Mouse (Mus musculus) intestine, embryonic 16.5 days (tissue): ENCODE data around the gene Lpar2. TPM values are rescaled to one million over a fixed set of nuclear protein-coding genes. Genes with fewer than 3 reads are reported as not detected.

ENCODE experiments used
- ATAC-seq: fragments of 200-750 bp; cut with Nextera tagmentation; 2 replicates; pipeline ENCODE4 v1.8.0; 2017; ENCODE audit warnings: moderate TSS enrichment, moderate library complexity
- H3K27ac ChIP-seq: fragments of 300-500 bp; sonication (generic); 2 replicates; pipeline ENCODE4 v1.5.1; 2014; ENCODE audit warnings: mild to moderate bottlenecking, low read length
- H3K27me3 ChIP-seq: fragments of 300-500 bp; sonication (generic); replicated peaks from 2 replicates; pipeline ENCODE4 v1.6.1; 2014; ENCODE audit warnings: low read length, control low read depth, mixed read lengths; ENCODE audit not compliant: control insufficient read depth, insufficient read depth
- H3K36me3 ChIP-seq: fragments of 300-500 bp; sonication (generic); 2 replicates; pipeline ENCODE4 v1.6.1; 2014; ENCODE audit warnings: low read length, control low read depth; ENCODE audit not compliant: control insufficient read depth, insufficient read depth
- H3K4me1 ChIP-seq: fragments of 300-500 bp; sonication (generic); 2 replicates; pipeline ENCODE4 v1.6.1; 2014; ENCODE audit warnings: low read length, control low read depth, mixed read lengths; ENCODE audit not compliant: control insufficient read depth, insufficient read depth
- H3K4me2 ChIP-seq: fragments of 300-500 bp; sonication (generic); 2 replicates; pipeline ENCODE4 v1.6.1; 2014; ENCODE audit warnings: low read depth, low read length, control low read depth
- H3K4me3 ChIP-seq: fragments of 300-500 bp; sonication (generic); 2 replicates; pipeline ENCODE4 v1.5.1; 2014; ENCODE audit warnings: mild to moderate bottlenecking, low read length
- H3K9ac ChIP-seq: fragments of 300-500 bp; sonication (generic); 2 replicates; pipeline ENCODE4 v1.6.1; 2014; ENCODE audit warnings: low read depth, low read length
- H3K9me3 ChIP-seq: fragments of 300-500 bp; sonication (generic); 2 replicates; pipeline ENCODE4 v1.6.1; 2016; ENCODE audit warnings: low read length, control low read depth; ENCODE audit not compliant: control insufficient read depth
- WGBS: fragments of 180-500 bp; shearing (Covaris S2); extraction: QIAGEN DNeasy Blood & Tissue Kit; methylation state at CpG from one replicate; pipeline ENCODE4 v1.1.7; 2014; 5-methylcytosine and 5-hydroxymethylcytosine counted together
- polyA plus RNA-seq: library from polyadenylated mRNA; unstranded; fragments of >200 nt; fragmentation: Nextera tagmentation; extraction: Ambion mirVana; gene quantifications from 2 replicates; pipeline ENCODE4 v1.2.1, GENCODE M21; 2015

The Lpar2 gene
- polyA plus RNA-seq, 1 experiment from 2014 or later: 0.32 TPM

DNA sequence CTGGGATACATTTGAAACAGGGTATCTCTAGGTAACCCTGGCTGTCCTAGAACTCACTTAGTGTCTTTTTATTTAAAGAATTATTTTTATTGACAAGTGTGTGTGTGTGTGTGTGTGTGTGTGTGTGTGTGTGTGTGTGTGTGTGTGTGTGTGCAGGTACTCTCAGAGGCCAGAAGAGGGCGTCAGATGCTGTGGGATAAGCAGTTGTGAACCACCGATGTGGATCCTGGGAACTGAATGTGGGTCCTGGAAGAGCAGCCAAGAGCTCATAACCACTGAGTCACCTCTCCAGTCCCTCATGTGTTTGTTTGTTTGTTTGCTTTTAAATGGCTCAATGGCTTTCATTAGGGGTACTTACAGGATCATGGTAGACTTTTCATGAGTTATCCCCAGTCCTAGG lies 7.3 kb upstream of the Lpar2 start:
- Histone ChIP-seq H3K9me3 (no peaks in the 10 kb centered on the region), H3K36me3 (peaks cover 4% of the 10 kb centered on the region; the same call in 1 of the 2 replicates), H3K27ac (no peak overlapping the region), H3K4me1 (no peaks in the 10 kb centered on the region), H3K4me2 (no peak overlapping the region), H3K27me3 (no peaks in the 10 kb centered on the region), H3K9ac (no peak overlapping the region), H3K4me3 (no peak overlapping the region)
- WGBS: 81% methylated on average over 2 of the region's 2 CpGs
- ATAC-seq: no peak

DNA sequence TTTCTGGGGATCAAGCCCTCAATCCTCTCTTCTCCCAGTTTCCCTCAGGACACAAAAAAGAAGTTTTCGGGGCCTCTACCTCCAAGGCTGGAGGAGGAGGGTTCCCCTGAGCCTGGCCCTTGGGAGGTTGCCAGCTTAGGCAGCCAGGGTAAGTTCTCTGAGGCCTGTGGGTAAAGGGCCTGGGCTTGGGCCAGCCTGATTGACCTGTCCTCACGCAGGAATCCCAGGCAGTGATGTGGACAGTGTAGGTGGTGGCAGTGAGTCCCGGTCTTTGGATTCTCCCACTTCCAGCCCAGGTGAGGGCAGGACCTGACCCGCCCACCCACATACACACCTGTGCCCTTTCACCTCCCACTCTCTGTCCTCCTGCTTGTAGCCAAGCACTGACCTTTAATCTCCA lies 6.8 kb upstream of the Lpar2 start:
- Histone ChIP-seq H3K4me2 (no peak overlapping the region), H3K9ac (no peak overlapping the region), H3K4me1 (no peaks in the 10 kb centered on the region), H3K27me3 (no peaks in the 10 kb centered on the region), H3K36me3 (peaks cover 4% of the 10 kb centered on the region; the same call in 1 of the 2 replicates), H3K4me3 (no peak overlapping the region), H3K9me3 (no peaks in the 10 kb centered on the region), H3K27ac (no peak overlapping the region)
- ATAC-seq: no peak
- WGBS: 91% methylated on average over 4 of the region's 4 CpGs

DNA sequence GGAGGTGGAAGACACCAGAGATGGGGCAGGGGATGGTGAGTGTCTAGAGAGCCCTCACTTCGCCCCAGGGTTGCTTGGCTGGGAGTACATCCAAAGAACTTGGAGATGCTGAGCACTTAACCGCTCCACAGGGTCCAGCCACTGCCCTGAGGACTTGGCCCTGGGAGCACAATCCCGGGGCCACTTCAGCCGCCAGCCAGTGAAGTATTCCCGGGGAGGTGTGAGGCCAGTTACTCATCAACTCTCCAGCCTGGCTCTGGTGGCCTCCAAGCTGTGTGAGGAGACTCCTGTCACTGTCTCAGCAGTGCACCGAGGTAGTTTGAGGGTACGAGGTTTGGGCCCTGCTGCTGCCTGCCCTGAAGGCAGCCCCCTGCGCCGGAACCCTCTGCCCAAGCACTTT lies 1.8 kb upstream of the Lpar2 start:
- Histone ChIP-seq H3K9me3 (no peaks in the 10 kb centered on the region), H3K4me2 (no peak overlapping the region), H3K27ac (no peak overlapping the region), H3K9ac (no peak overlapping the region), H3K36me3 (no peaks in the 10 kb centered on the region; the same call in 1 of the 2 replicates), H3K4me3 (no peak overlapping the region), H3K27me3 (no peaks in the 10 kb centered on the region), H3K4me1 (peaks cover 13% of the 10 kb centered on the region)
- ATAC-seq: no peak
- WGBS: 80% methylated on average over 9 of the region's 9 CpGs

DNA sequence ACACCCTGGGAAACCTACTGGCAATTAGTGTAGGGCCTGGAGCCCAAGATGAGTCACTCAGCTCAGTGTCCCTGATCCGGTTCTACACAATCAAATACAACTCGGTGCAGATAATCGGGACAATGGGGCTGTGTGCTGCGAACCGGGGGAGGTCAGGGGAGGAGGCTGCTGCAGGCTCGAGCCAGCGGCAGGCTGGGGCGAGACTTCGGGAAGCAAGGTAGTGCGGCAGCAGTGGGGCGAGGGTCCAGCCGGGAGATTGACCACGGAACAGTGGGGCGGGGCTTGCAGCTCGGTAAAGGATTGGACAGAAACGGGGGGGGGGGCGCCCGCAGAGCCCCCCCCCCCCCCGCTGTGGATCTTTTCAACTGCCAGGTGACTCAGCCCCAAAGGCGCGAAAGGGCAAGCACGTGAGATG lies 251 bp upstream of the Lpar2 start:
- WGBS: under 1% methylated on average over 15 of the region's 22 CpGs
- H3K4me2 ChIP-seq: peak overlapping the region; percentile 94
- no peaks in the 10 kb centered on the region for H3K9me3 ChIP-seq
- H3K36me3 ChIP-seq: no peaks in the 10 kb centered on the region
- no peak overlapping the region; the same call in 1 of the 2 replicates for H3K27ac ChIP-seq
- no peaks in the 10 kb centered on the region for H3K27me3 ChIP-seq
- peak overlapping the region; percentile 69 for H3K4me3 ChIP-seq
- peak; percentile 68 for ATAC-seq
- H3K9ac ChIP-seq: peak overlapping the region; percentile 80
- H3K4me1 ChIP-seq: peaks cover 13% of the 10 kb centered on the region

DNA sequence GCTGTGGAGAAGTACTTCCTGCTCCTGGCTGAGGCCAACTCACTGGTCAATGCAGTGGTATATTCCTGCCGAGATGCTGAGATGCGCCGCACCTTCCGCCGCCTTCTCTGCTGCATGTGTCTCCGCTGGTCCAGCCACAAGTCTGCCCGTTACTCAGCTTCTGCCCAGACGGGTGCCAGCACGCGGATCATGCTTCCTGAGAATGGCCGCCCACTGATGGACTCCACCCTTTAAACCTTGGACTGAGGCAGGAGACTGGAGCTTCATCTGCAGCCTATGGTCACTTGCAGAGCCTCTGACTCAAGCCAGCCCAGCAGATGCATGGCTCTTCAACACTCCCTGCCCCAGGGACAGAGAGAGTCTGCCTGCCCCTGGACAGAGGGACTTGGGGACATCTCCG lies 4.1 kb downstream of the Lpar2 start:
- no peak overlapping the region for H3K4me3 ChIP-seq
- no peak overlapping the region for H3K9ac ChIP-seq
- no peaks in the 10 kb centered on the region for H3K36me3 ChIP-seq
- no peaks in the 10 kb centered on the region for H3K9me3 ChIP-seq
- no peak overlapping the region for H3K27ac ChIP-seq
- no peak for ATAC-seq
- H3K4me2 ChIP-seq: no peak overlapping the region
- 94% methylated on average over 12 of the region's 12 CpGs for WGBS
- H3K4me1 ChIP-seq: peaks cover 13% of the 10 kb centered on the region
- H3K27me3 ChIP-seq: no peaks in the 10 kb centered on the region

DNA sequence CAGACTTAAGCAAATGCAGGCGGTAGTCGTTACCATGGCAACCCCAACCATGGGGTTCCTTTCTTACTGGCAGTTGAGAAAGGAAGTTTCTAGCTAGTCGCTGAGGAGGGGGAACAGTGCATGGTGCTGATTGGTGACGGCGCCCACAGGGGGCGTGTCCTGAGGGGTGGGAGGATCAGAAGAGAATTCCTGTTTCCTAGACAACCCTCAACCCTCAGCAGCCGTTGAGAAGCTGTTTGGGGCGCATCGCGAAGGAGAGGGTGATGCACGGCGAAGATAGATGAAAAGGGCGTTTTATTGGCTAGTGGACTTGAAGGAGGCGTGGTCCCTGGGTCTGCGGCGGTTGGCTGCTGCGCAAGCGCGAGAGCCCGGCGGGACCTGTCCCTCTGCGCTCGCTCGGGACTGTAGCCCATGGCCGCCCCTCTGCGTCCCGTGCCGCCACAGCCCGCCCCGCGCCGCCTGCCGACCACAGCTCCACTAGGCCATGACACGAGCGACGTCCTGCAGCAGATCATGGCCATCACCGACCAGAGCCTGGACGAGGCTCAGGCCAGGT lies 10.1 kb downstream of the Lpar2 start, which contains the start of gene Pbx4:
Gene Pbx4, plus strand, starts transcription at position 194 of the 556 bp plus-strand sequence.
- peak; percentile 94 for ATAC-seq
- Histone ChIP-seq H3K9ac (peak within 1 kb of the TSS; percentile 67), H3K27ac (no peak within 1 kb of the TSS), H3K4me2 (peak within 1 kb of the TSS; percentile 98), H3K27me3 (no peaks in the 10 kb centered on the region), H3K4me1 (peaks cover 7% of the 10 kb centered on the region), H3K4me3 (peak within 1 kb of the TSS; percentile 66), H3K36me3 (no peaks in the 10 kb centered on the region), H3K9me3 (no peaks in the 10 kb centered on the region)
- WGBS: under 1% methylated on average over 38 of the region's 38 CpGs

DNA sequence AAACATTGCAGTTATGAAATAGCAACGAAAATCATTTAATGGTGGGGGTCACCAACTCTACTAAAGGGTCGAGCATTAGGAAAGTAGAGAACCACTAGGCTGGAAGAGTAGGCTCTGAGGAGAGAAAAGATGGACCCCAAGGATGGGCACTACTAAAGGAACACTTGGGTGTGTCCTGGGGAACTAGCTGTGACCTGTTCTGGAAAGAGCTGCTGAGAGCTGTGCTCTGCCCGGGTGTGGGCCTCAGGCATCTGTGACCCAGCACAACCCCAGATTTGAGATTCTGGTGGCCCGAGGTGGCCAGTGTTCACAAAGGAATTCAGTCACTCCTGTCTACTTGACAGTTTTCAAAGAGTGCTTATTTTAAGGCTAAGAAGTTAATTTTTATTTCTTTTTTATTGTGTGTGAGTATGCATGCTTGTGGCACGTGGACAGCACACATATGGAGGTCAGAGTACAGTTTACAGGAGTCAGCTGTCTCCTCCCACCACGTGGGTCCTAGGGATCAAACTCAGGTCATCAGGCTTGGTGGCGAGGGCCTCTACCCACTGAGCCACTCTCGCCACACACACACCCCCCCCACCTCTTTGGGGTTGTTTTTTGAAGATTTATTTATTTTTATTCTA lies 14.9 kb downstream of the Lpar2 start:
- WGBS: 56% methylated on average over 8 of the region's 8 CpGs
- Histone ChIP-seq H3K9me3 (no peaks in the 10 kb centered on the region), H3K9ac (no peak overlapping the region), H3K36me3 (no peaks in the 10 kb centered on the region), H3K4me3 (no peak overlapping the region), H3K27ac (no peak overlapping the region), H3K27me3 (no peaks in the 10 kb centered on the region), H3K4me2 (no peak overlapping the region), H3K4me1 (peaks cover 7% of the 10 kb centered on the region)
- no peak for ATAC-seq

DNA sequence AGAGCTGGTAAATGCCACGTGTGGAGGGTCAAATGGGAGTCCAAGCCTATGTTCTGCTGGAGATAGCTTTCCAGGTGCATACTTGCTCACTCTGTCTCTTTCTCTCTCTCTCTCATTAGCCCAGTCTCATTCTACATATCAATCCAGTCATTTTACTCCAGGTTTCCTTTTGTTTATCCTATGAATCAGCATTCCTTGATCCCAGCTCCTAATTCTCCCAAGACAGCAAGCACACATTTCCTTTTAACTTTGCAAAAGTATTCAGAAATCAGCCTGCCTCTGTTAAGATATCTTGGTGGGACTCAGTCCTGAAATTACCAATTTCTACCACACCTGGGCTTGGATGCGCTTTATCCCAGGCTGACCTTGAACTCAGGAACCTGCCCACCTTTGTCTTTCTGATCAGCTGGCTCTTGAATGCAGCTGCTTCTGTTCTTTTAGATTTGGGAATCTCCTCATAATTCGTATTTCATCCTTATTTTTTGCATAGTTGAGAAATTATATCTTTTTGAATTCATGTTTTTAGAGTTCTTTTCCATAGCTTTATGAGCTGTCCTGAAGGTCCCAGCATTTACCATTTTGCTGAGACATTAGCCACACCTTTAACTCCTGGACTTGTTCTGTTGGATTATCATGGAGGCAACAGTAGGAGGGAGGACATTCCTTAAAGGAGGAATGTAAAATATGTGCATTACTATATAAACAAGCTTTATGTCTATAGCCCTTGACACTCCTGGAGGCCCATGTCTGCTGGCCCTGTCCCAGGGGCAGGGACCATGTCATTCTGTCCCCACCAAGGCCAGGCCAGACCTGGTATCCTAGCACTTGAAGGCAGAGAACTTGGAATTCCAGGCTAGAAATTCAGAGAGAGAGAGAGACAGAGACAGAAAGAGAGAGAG lies 25.2 kb downstream of the Lpar2 start:
- H3K9me3 ChIP-seq: no peaks in the 10 kb centered on the region
- H3K4me1 ChIP-seq: no peaks in the 10 kb centered on the region
- H3K27ac ChIP-seq: no peak overlapping the region
- no peak overlapping the region for H3K4me2 ChIP-seq
- no peak for ATAC-seq
- no peaks in the 10 kb centered on the region for H3K27me3 ChIP-seq
- H3K9ac ChIP-seq: no peak overlapping the region
- WGBS: 75% methylated on average over 3 of the region's 3 CpGs
- no peak overlapping the region for H3K4me3 ChIP-seq
- no peaks in the 10 kb centered on the region for H3K36me3 ChIP-seq

DNA sequence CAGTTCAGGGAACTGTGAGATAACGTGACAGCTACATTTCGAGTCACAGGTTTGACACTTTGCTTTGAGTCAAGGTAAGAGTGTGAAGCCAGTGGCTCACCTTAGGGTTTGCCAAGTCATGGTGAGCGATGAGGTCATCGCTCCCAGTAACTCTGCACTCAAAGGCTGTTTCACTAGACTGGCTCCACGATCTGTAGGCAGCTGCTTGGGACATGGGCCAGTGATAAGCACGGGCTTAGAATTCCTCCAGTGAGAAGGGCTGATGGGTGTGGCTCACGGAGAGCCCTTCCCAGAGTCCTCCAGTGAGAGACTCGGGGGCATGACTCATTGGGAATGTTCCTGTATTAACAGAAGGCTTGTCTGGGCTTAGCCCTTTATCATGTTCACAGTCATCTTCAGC lies 26.7 kb downstream of the Lpar2 start:
- Histone ChIP-seq H3K4me2 (no peak overlapping the region), H3K27me3 (no peaks in the 10 kb centered on the region), H3K9ac (no peak overlapping the region), H3K27ac (no peak overlapping the region), H3K36me3 (no peaks in the 10 kb centered on the region), H3K9me3 (no peaks in the 10 kb centered on the region), H3K4me3 (no peak overlapping the region), H3K4me1 (no peaks in the 10 kb centered on the region)
- ATAC-seq: peak; percentile 91
- WGBS: 73% methylated on average over 8 of the region's 8 CpGs
